8 mouse cellular contexts compared by ENCODE assay signal in the genomic region with DNA sequence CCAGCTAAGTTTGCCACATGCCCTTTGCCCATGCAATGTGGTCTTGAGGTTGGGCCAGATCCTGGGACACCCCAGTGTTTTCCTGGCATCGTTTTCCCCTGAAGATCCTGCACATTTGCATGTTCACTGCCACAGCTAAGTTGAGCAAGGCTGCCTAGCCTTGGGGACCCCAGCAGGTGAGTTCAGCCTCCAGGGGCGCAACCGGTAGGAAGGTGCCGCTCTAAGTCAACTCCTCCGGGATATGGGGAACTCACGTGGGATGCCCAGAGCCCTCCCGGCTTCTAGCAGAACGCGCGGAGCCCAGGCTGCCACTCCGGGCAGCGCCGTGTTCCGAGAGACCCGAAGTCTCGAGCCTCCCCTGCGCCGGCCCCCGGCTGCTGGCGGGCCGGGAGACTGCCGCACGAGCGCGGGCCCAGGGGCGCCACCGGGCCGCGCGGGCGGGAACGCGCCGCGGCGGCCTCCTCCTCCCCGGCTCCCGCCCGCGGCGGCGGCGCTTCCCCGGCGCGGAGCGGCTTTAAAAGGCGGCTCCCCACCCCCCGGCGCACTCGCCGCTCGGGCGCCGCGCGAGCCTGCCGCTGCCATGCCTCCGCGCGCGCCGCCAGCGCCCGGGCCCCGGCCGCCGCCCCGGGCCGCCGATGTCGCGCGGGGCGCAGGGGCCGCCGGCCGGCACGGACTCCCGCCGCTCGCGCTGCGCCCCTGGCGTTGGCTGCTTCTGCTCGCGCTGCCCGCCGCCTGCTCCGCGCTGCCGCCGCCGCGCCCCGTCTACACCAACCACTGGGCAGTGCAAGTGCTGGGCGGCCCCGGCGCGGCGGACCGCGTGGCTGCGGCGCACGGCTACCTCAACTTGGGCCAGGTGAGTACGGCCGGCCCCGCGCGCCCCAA. TPM values are rescaled to one million over a fixed set of nuclear protein-coding genes. Genes with fewer than 3 reads are reported as not detected.
A peak's percentile ranks its signal among the peaks of the same experiment; 100 is the strongest.
DNase-seq lines count a peak whose midpoint lies in the region; ATAC-seq and TF ChIP-seq lines count a peak whose summit lies in the region.

A gene (plus strand): TSS at position 144 of the 882 bp plus-strand sequence.

- WGBS in heart, embryonic 14.5 days, result under 1% methylated on average over 73 of the region's 111 CpGs
- WGBS in kidney, postnatal 0 days, result under 1% methylated on average over 60 of the region's 111 CpGs
- WGBS in liver, embryonic 15.5 days (ENCODE audit: insufficient replicate concordance), result under 1% methylated on average over 111 of the region's 111 CpGs

- H3K4me3 ChIP-seq in embryonic fibroblast, embryonic 13.5 days (ENCODE audit: insufficient read depth, low read length), result peak within 1 kb of the TSS; percentile 30
- peak within 1 kb of the TSS; percentile 64 to 67 for H3K4me3 ChIP-seq in heart, embryonic 14.5 days (ENCODE audit: control insufficient read depth in 1 of 2, insufficient read depth in 1 of 2, low read depth in 1 of 2, low read length in 2 of 2)
- H3K4me3 ChIP-seq in kidney, postnatal 0 days (replicated peaks; ENCODE audit: low read depth, low read length), result peak within 1 kb of the TSS; percentile 53
- H3K4me3 ChIP-seq in liver, embryonic 15.5 days (replicated peaks), result peak within 1 kb of the TSS; percentile 52

- peak within 1 kb of the TSS; percentile 75 for H3K9ac ChIP-seq in heart, embryonic 14.5 days (ENCODE audit: low read length)
- H3K9ac ChIP-seq in kidney, postnatal 0 days (ENCODE audit: low read depth, low read length), result peak within 1 kb of the TSS; percentile 57
- H3K9ac ChIP-seq in liver, embryonic 15.5 days, result peak within 1 kb of the TSS; percentile 25; the same call in 1 of the 2 replicates

- peak; percentile 37 for ATAC-seq in heart, embryonic 14.5 days (ENCODE audit: insufficient number of reproducible peaks, insufficient read depth, low FRiP score, low read depth)
- peak; percentile 64 for ATAC-seq in kidney, postnatal 0 days (replicated peaks; ENCODE audit: low FRiP score, low read depth)
- ATAC-seq in liver, embryonic 15.5 days (ENCODE audit: insufficient read depth), result peak; percentile 42

- H3K36me3 ChIP-seq in heart, embryonic 14.5 days (ENCODE audit: control insufficient read depth, insufficient read depth, low read length), result no peaks in the 10 kb centered on the region
- H3K36me3 ChIP-seq in kidney, postnatal 0 days (ENCODE audit: insufficient read depth, low read length), result no peaks in the 10 kb centered on the region
- no peaks in the 10 kb centered on the region for H3K36me3 ChIP-seq in liver, embryonic 15.5 days (replicated peaks)

- peak; percentile 45 for DNase-seq in urinary bladder, adult 2 months (ENCODE audit: low spot score)
- DNase-seq in urinary bladder, postnatal 10 days (ENCODE audit: low spot score), result no peak
- DNase-seq in kidney, postnatal 0 days (ENCODE audit: low spot score), result peak; percentile 62
- DNase-seq in ovary, postnatal 14 days (ENCODE audit: low spot score), result peak; percentile 25
- no peak for DNase-seq in thymus, postnatal 0 days (ENCODE audit: low spot score)

- no peak for TF ChIP-seq POLR2A in embryonic fibroblast, embryonic 13.5 days (IDR thresholded peaks at IDR 0.05; ENCODE audit: low read depth, low read length)

- no peaks in the 10 kb centered on the region for H3K4me1 ChIP-seq in embryonic fibroblast, embryonic 13.5 days (ENCODE audit: control insufficient read depth, insufficient read depth, low read length)
- peaks cover 3 to 8% of the 10 kb centered on the region in 2 experiments; a peak in 3 of 4 replicates for H3K4me1 ChIP-seq in heart, embryonic 14.5 days (ENCODE audit: control insufficient read depth in 2 of 2, insufficient read depth in 2 of 2, low read length in 2 of 2)
- H3K4me1 ChIP-seq in kidney, postnatal 0 days (replicated peaks; ENCODE audit: insufficient read depth, low read length), result peaks cover 4% of the 10 kb centered on the region; the same call in 1 of the 2 replicates
- 0 out of 2 replicates have a peak, but pooled peaks cover 7% of the 10 kb centered on the region for H3K4me1 ChIP-seq in liver, embryonic 15.5 days (replicated peaks)

- H3K27ac ChIP-seq in embryonic fibroblast, embryonic 13.5 days (ENCODE audit: insufficient read depth, low read length), result no peak within 1 kb of the TSS
- no peak within 1 kb of the TSS for H3K27ac ChIP-seq in heart, embryonic 14.5 days (replicated peaks in 1 of 2; ENCODE audit: control insufficient read depth in 1 of 2, insufficient read depth in 1 of 2, low read depth in 2 of 2, low read length in 2 of 2)
- no peak within 1 kb of the TSS for H3K27ac ChIP-seq in kidney, postnatal 0 days
- no peak within 1 kb of the TSS for H3K27ac ChIP-seq in liver, embryonic 15.5 days (replicated peaks)

- no peak for TF ChIP-seq CTCF in embryonic fibroblast, embryonic 13.5 days (IDR thresholded peaks at IDR 0.05; ENCODE audit: borderline replicate concordance, insufficient read depth, low read length)
- TF ChIP-seq CTCF in kidney, postnatal 0 days (IDR thresholded peaks at IDR 0.05; ENCODE audit: low read depth), result peak; percentile 31; the same call in 1 of the 2 replicates

- no peaks in the 10 kb centered on the region for H3K9me3 ChIP-seq in heart, embryonic 14.5 days (ENCODE audit: control insufficient read depth, low read length)
- no peaks in the 10 kb centered on the region for H3K9me3 ChIP-seq in kidney, postnatal 0 days (replicated peaks; ENCODE audit: low read length)
- no peaks in the 10 kb centered on the region for H3K9me3 ChIP-seq in liver, embryonic 15.5 days (replicated peaks)

- H3K4me2 ChIP-seq in heart, embryonic 14.5 days (ENCODE audit: low read length), result peak within 1 kb of the TSS; percentile 97
- H3K4me2 ChIP-seq in kidney, postnatal 0 days (ENCODE audit: low read length), result peak within 1 kb of the TSS; percentile 99
- H3K4me2 ChIP-seq in liver, embryonic 15.5 days, result peak within 1 kb of the TSS; percentile 71

- peaks cover 62% of the 10 kb centered on the region for H3K27me3 ChIP-seq in heart, embryonic 14.5 days (ENCODE audit: control insufficient read depth, insufficient read depth, low read length)
- H3K27me3 ChIP-seq in kidney, postnatal 0 days (ENCODE audit: insufficient read depth, low read length), result peaks cover 5% of the 10 kb centered on the region
- peaks cover 92% of the 10 kb centered on the region for H3K27me3 ChIP-seq in liver, embryonic 15.5 days

RNA-seq across cellular contexts. Expression of the gene that starts here (rescaled TPM):
- 5.7 and 6.5 TPM in 2 replicates for polyA plus RNA-seq in urinary bladder, adult 2 months (2012; rRNA removed)
- polyA plus RNA-seq in embryonic fibroblast, embryonic 13.5 days (2011; ENCODE audit: insufficient read length, low read depth, missing spikeins), result 12.1 and 19.2 TPM in 2 replicates
- 3.0 and 3.7 TPM in 2 replicates for polyA plus RNA-seq in heart, embryonic 14.5 days (2014; fragmentation: Nextera tagmentation; extraction: Ambion mirVana)
- 3.2 and 4.2 TPM in 2 replicates for polyA plus RNA-seq in kidney, postnatal 0 days (2015; fragmentation: Nextera tagmentation; extraction: Ambion mirVana)
- polyA plus RNA-seq in liver, embryonic 15.5 days (2015; fragmentation: Nextera tagmentation; extraction: Ambion mirVana), result 0.94 and 2.0 TPM in 2 replicates
- 0.93 and 1.2 TPM in 2 replicates for polyA plus RNA-seq in thymus, postnatal 0 days (2015; fragmentation: Nextera tagmentation; extraction: Ambion mirVana)

Comparison
In these comparisons a context has a peak if more than half of its experiments do, and no peak if none do; other contexts are left out.
1. DNase-seq: peak in urinary bladder, adult 2 months (single experiment), kidney, postnatal 0 days (single experiment) and ovary, postnatal 14 days (single experiment); none in urinary bladder, postnatal 10 days (single experiment) and thymus, postnatal 0 days (single experiment).
2. H3K9ac ChIP-seq: peak in every context shown above with its lines; median percentile 75 in heart, embryonic 14.5 days; 57 in kidney, postnatal 0 days; 25 in liver, embryonic 15.5 days.
3. Peak in every context shown above with its lines, with median percentiles within 50 percentile points of each other: H3K4me3 ChIP-seq, ATAC-seq and H3K4me2 ChIP-seq.